Mouse (Mus musculus) adrenal gland, adult 2 months (tissue): ENCODE results near the gene Rnf215. TPM values are rescaled to one million over a fixed set of nuclear protein-coding genes. Genes with fewer than 3 reads are reported as not detected.
"Not testable (repeated sequence)": the region's sequence is repeated elsewhere in the genome, so short reads cannot be mapped to it uniquely, and the experiment has no call there.

Experiments used
- DNase-seq: peaks from one replicate; pipeline ENCODE4 v3.0.0; 2021
- long read RNA-seq: library from polyadenylated mRNA; stranded (forward); transcript quantifications from one replicate; pipeline ENCODE4 v2.0.0, GENCODE M21; 2021
- polyA plus RNA-seq: library from polyadenylated mRNA; depleted of rRNA; stranded (reverse); fragments of >200 nt; gene quantifications from 2 replicates; pipeline ENCODE4 v1.2.3, GENCODE M21; 2012; rRNA removed
- total RNA-seq, 2 experiments: library from RNA; stranded (reverse); gene quantifications; 2 replicates each; pipeline ENCODE4 v1.2.3; 2021

Gene Rnf215
- total RNA-seq (10 to 100 TPM; 21.7 to 25.0 TPM), polyA plus RNA-seq (34.6 and 40.2 TPM in 2 replicates)
- long read RNA-seq, transcript Rnf215-201 (9 exons, 1,874 nt) = major isoform, 27 of 36 reads
- long read RNA-seq, partial matches to known transcripts = 3 of 36 reads
- long read RNA-seq, other reads (novel, unspliced or antisense) = 6 of 36 reads

GRCm38 (mm10) chr11:4134986-4135935 is at the start of gene Rnf215:
Rnf215 (plus strand) TSS chr11:4135202.
- DNase-seq = peak; percentile 93

GRCm38 (mm10) chr11:4086246-4086645 is 48.8 kb upstream of the Rnf215 start:
- DNase-seq = no peak

GRCm38 (mm10) chr11:4087267-4087666 is 47.7 kb upstream of the Rnf215 start:
- no peak for DNase-seq

- DNase-seq = no peak
These were observed 41.3 kb upstream of the Rnf215 start for GRCm38 (mm10) chr11:4093459-4094377.

GRCm38 (mm10) chr11:4094378-4095170 is 40.4 kb upstream of the Rnf215 start:
- DNase-seq = peak; percentile 70

- peak; percentile 82 for DNase-seq
These were observed 39.6 kb upstream of the Rnf215 start, which contains the start of gene Mtfp1 for GRCm38 (mm10) chr11:4095171-4096053. Mtfp1 (minus strand) TSS chr11:4095445.

GRCm38 (mm10) chr11:4096054-4096984 is 38.7 kb upstream of the Rnf215 start:
- peak; percentile 99 for DNase-seq

- peak; percentile 45 for DNase-seq
These were observed 37.8 kb upstream of the Rnf215 start for GRCm38 (mm10) chr11:4097091-4097621.

- DNase-seq = no peak
These were observed 36.9 kb upstream of the Rnf215 start for GRCm38 (mm10) chr11:4098120-4098519.

GRCm38 (mm10) chr11:4098816-4099215 is 36.2 kb upstream of the Rnf215 start:
- no peak for DNase-seq

GRCm38 (mm10) chr11:4099447-4099846 is 35.6 kb upstream of the Rnf215 start:
- no peak for DNase-seq

GRCm38 (mm10) chr11:4101851-4102250 is 33.2 kb upstream of the Rnf215 start:
- no peak for DNase-seq

GRCm38 (mm10) chr11:4103522-4103921 is 31.5 kb upstream of the Rnf215 start:
- DNase-seq = no peak

GRCm38 (mm10) chr11:4104989-4105388 is 30.0 kb upstream of the Rnf215 start:
- no peak for DNase-seq

- DNase-seq = no peak
These were observed 29.6 kb upstream of the Rnf215 start for GRCm38 (mm10) chr11:4105444-4105843.

- DNase-seq = not testable (repeated sequence)
These were observed 27.1 kb upstream of the Rnf215 start for GRCm38 (mm10) chr11:4107901-4108300.

GRCm38 (mm10) chr11:4108691-4109090 is 26.3 kb upstream of the Rnf215 start:
- DNase-seq = no peak

- no peak for DNase-seq
These were observed 23.0 kb upstream of the Rnf215 start for GRCm38 (mm10) chr11:4112033-4112432.

- DNase-seq = no peak
These were observed 22.1 kb upstream of the Rnf215 start for GRCm38 (mm10) chr11:4112861-4113260.
